Mouse (Mus musculus) heart, postnatal 0 days (tissue): ENCODE results near the gene Dnah1. TPM values are rescaled to one million over a fixed set of nuclear protein-coding genes. Genes with fewer than 3 reads are reported as not detected.

Source experiments
- ATAC-seq: fragments of 200-750 bp; cut with Nextera tagmentation; 2 replicates; pipeline ENCODE4 v1.8.0; 2017; ENCODE audit warnings: low read depth, moderate number of reproducible peaks, moderate library complexity; ENCODE audit not compliant: insufficient read depth
- DNase-seq: peaks from one replicate; pipeline ENCODE4 v3.0.0-alpha.2; 2016; ENCODE audit warnings: low spot score
- H3K27ac ChIP-seq: fragments of 300-500 bp; sonication (generic); 2 replicates; pipeline ENCODE4 v1.5.1; 2014; ENCODE audit warnings: low read depth, mild to moderate bottlenecking
- H3K27me3 ChIP-seq: fragments of 300-500 bp; sonication (generic); 2 replicates; pipeline ENCODE4 v1.6.1; 2014; ENCODE audit warnings: low read length, mixed read lengths; ENCODE audit not compliant: control insufficient read depth, insufficient read depth
- H3K36me3 ChIP-seq: fragments of 300-500 bp; sonication (generic); replicated peaks from 2 replicates; pipeline ENCODE4 v1.6.1; 2014; ENCODE audit warnings: low read length, mixed read lengths; ENCODE audit not compliant: control insufficient read depth, insufficient read depth
- H3K4me1 ChIP-seq: fragments of 300-500 bp; sonication (generic); 2 replicates; pipeline ENCODE4 v1.6.1; 2014; ENCODE audit warnings: antibody characterized with exemption; ENCODE audit not compliant: control insufficient read depth, insufficient read depth
- H3K4me2 ChIP-seq: fragments of 300-500 bp; sonication (generic); 2 replicates; pipeline ENCODE4 v1.6.1; 2014; ENCODE audit warnings: low read depth, mild to moderate bottlenecking, low read length, moderate library complexity
- H3K4me3 ChIP-seq: fragments of 300-500 bp; sonication (generic); 2 replicates; pipeline ENCODE4 v1.5.1; 2014; ENCODE audit warnings: low read depth, low read length
- H3K9ac ChIP-seq: fragments of 300-500 bp; sonication (generic); replicated peaks from 2 replicates; pipeline ENCODE4 v1.6.1; 2014; ENCODE audit warnings: low read depth, low read length, mixed read lengths
- H3K9me3 ChIP-seq: fragments of 300-500 bp; sonication (generic); replicated peaks from 2 replicates; pipeline ENCODE4 v1.6.1; 2016; ENCODE audit warnings: low read length; ENCODE audit not compliant: control insufficient read depth
- CTCF ChIP-seq: IDR thresholded peaks from 2 replicates; pipeline ENCODE4 v1.5.1; 2016; ENCODE audit warnings: antibody characterized with exemption, control low read depth, low read depth
- EP300 ChIP-seq: IDR thresholded peaks from 2 replicates; pipeline ENCODE4 v1.6.1; 2016; ENCODE audit warnings: antibody characterized with exemption, low read depth
- WGBS: fragments of 180-500 bp; shearing (Covaris S2); extraction: QIAGEN DNeasy Blood & Tissue Kit; methylation state at CpG from one replicate; pipeline ENCODE4 v1.1.7; 2014; 5-methylcytosine and 5-hydroxymethylcytosine counted together
- polyA plus RNA-seq: library from polyadenylated mRNA; unstranded; fragments of >200 nt; fragmentation: Nextera tagmentation; extraction: Ambion mirVana; gene quantifications from 2 replicates; pipeline ENCODE4 v1.2.1, GENCODE M21; 2015
- total RNA-seq: library from RNA; depleted of rRNA; stranded (reverse); fragments of >200 nt; gene quantifications from 2 replicates; pipeline ENCODE4 v1.2.3, GENCODE M21; 2014; ENCODE audit warnings: low replicate concordance

Dnah1 gene
- total and polyA plus RNA-seq, 2 experiments from 2014 or later: 0.08 to 0.10 TPM

DNA sequence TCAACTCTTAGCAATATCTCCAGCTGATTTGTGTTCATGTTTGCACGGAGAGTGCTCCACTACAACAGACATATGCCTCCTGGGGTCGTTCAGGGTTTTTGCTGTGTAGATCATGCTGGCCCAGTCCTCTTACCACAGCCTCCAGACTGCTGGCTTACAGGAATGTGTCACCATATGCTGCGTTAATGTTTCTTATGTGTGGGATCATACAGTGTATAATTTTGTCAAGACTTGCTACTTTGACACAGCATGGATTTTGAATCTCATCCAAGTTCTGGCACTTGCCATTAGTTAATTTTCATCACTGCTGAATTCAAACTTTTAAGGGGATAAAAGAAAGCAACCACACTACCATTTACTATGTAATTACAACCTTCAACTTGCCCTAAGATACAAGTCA is 12.1 kb upstream of the Dnah1 start:
- Histone ChIP-seq H3K27ac (peak overlapping the region; percentile 66), H3K9me3 (no peaks in the 10 kb centered on the region), H3K4me3 (peak overlapping the region; percentile 83), H3K36me3 (peaks cover 9% of the 10 kb centered on the region), H3K9ac (no peak overlapping the region), H3K4me2 (peak overlapping the region; percentile 86), H3K27me3 (0 out of 2 replicates have a peak, but pooled peaks cover under 1% of the 10 kb centered on the region), H3K4me1 (peaks cover 7% of the 10 kb centered on the region; the same call in 1 of the 2 replicates)
- TF ChIP-seq CTCF: no peak
- TF ChIP-seq EP300: no peak
- WGBS: 54% methylated on average over 3 of the region's 3 CpGs
- no peak for ATAC-seq
- no peak for DNase-seq

DNA sequence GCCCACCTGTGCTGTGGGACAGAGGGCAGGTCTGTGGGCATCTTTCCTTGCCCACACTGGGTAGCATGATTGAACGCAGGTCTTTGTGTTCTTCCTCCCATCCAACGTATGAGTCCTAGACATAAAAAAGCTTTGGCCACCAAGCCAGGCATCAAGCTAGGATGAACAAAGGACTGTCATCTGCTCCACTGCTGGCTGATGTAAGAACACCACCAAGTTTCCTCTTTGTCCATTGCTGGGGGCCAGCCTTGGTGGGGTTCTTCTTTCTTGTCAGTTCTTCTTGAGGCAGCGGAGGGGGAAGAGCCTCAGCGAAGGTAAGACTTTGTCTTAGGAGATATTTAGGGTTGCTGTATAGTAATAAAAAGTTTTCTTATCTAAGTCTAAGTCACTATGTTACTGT is 7.3 kb upstream of the Dnah1 start:
- Histone ChIP-seq H3K36me3 (no peaks in the 10 kb centered on the region), H3K4me2 (no peak overlapping the region), H3K27ac (no peak overlapping the region), H3K4me1 (peaks cover 4% of the 10 kb centered on the region; the same call in 1 of the 2 replicates), H3K9me3 (no peaks in the 10 kb centered on the region), H3K4me3 (no peak overlapping the region), H3K27me3 (0 out of 2 replicates have a peak, but pooled peaks cover 3% of the 10 kb centered on the region), H3K9ac (no peak overlapping the region)
- DNase-seq (no peak), ATAC-seq (no peak)
- 77% methylated on average over 4 of the region's 4 CpGs for WGBS
- TF ChIP-seq EP300: no peak
- no peak for TF ChIP-seq CTCF

DNA sequence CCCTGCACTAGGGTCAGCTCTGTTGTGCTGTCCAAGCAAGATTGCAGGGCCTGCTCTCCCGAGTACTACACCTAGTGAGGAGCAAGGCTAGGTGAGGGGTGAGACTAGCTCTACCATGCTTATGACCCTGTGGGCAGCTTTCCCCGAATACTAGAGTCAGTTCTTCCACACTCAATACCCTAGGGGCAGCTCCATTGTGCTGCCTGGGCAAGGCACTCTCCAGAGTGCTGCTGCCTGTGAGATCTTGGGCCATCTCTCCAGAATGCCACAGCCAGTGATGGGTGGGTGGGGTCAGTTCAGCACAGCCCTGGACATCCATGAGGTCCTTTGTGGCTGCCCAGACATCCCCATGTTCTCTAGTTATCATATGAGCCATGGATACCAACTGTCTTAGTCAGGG is 6.0 kb upstream of the Dnah1 start:
- 28% methylated on average over 2 of the region's 2 CpGs for WGBS
- no peak overlapping the region for H3K4me2 ChIP-seq
- H3K27me3 ChIP-seq: 0 out of 2 replicates have a peak, but pooled peaks cover 3% of the 10 kb centered on the region
- TF ChIP-seq CTCF: no peak
- H3K9ac ChIP-seq: no peak overlapping the region
- H3K4me3 ChIP-seq: no peak overlapping the region
- H3K27ac ChIP-seq: no peak overlapping the region
- H3K4me1 ChIP-seq: no peaks in the 10 kb centered on the region
- no peaks in the 10 kb centered on the region for H3K9me3 ChIP-seq
- DNase-seq (no peak), ATAC-seq (no peak)
- H3K36me3 ChIP-seq: no peaks in the 10 kb centered on the region

DNA sequence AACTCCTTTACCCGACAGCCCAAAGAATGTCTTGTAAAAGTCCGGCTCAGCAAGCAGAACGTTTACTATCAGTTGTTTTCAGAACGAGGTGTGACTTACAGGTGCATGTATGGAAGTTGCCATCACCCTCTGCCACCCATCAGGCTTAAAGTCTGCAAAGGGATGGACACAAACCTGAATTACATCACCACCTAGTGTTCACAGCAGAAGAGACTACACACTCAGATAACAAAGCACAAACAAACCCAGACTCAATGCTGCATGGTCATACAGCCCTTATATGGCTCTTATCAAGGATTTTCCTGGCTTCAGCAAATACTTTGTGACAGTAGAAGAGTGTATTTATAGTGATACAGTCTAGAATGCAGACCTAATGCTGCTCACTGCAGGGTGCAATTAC is 4.0 kb upstream of the Dnah1 start:
- 0 out of 2 replicates have a peak, but pooled peaks cover 13% of the 10 kb centered on the region for H3K4me1 ChIP-seq
- H3K4me3 ChIP-seq: no peak overlapping the region
- 0 out of 2 replicates have a peak, but pooled peaks cover 3% of the 10 kb centered on the region for H3K27me3 ChIP-seq
- H3K36me3 ChIP-seq: no peaks in the 10 kb centered on the region
- no peak overlapping the region for H3K9ac ChIP-seq
- no peaks in the 10 kb centered on the region for H3K9me3 ChIP-seq
- ATAC-seq (peak; percentile 56), DNase-seq (peak; percentile 34)
- TF ChIP-seq EP300 (no peak), CTCF (peak; percentile 52)
- H3K27ac ChIP-seq: no peak overlapping the region
- no peak overlapping the region for H3K4me2 ChIP-seq
- 42% methylated on average over 4 of the region's 4 CpGs for WGBS

DNA sequence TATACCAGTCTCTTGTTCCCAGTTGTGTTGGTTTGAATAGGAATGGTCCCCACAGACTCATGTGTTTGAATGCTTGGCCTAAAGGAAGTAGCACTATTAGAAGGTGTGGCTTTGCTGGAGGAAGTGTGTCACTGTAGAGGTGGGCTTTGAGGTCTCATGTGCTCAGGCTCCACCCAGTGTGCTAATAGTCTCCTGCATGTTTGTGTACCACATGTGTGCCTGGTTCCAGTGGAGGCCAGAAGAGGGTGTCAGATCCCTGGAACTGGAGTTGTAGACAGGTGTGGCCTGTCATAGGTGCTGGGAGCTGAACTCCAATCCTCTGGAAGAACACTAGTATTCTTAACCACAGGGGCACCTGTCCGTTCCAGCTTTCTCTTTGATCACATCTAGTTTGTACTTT is 3.5 kb upstream of the Dnah1 start:
- 81% methylated on average over 1 of the region's 1 CpGs for WGBS
- H3K4me1 ChIP-seq: 0 out of 2 replicates have a peak, but pooled peaks cover 13% of the 10 kb centered on the region
- no peak overlapping the region for H3K9ac ChIP-seq
- TF ChIP-seq CTCF: no peak
- no peak for TF ChIP-seq EP300
- H3K27me3 ChIP-seq: 0 out of 2 replicates have a peak, but pooled peaks cover 3% of the 10 kb centered on the region
- no peaks in the 10 kb centered on the region for H3K9me3 ChIP-seq
- no peaks in the 10 kb centered on the region for H3K36me3 ChIP-seq
- ATAC-seq: no peak
- H3K4me3 ChIP-seq: no peak overlapping the region
- no peak overlapping the region for H3K4me2 ChIP-seq
- H3K27ac ChIP-seq: no peak overlapping the region
- DNase-seq: no peak

DNA sequence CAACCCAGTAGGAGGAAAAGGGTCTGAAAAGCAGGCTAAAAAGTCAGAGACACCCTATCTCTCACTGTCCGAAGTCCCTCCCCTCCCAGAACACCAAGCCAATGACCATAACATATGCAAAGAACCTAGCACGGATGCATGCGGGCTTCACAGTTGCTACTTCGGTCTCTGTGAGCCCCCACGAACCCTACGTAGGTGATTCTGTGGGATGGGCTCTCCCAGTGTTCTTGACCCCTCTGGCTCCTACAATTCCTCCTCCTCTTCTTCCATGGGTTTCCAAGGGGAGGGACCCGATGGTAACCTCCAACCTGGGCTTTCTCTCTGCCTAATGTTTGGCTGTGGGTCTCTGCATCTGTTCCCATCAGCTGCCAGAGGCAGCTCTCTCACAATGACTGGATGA is 3.1 kb upstream of the Dnah1 start:
- no peaks in the 10 kb centered on the region for H3K36me3 ChIP-seq
- 70% methylated on average over 7 of the region's 7 CpGs for WGBS
- H3K9me3 ChIP-seq: no peaks in the 10 kb centered on the region
- no peak overlapping the region for H3K4me3 ChIP-seq
- H3K9ac ChIP-seq: no peak overlapping the region
- DNase-seq (no peak), ATAC-seq (no peak)
- no peak for TF ChIP-seq CTCF
- no peak for TF ChIP-seq EP300
- H3K4me1 ChIP-seq: 0 out of 2 replicates have a peak, but pooled peaks cover 13% of the 10 kb centered on the region
- H3K27ac ChIP-seq: no peak overlapping the region
- no peak overlapping the region for H3K4me2 ChIP-seq
- H3K27me3 ChIP-seq: 0 out of 2 replicates have a peak, but pooled peaks cover 3% of the 10 kb centered on the region
